Mouse (Mus musculus) hindbrain, embryonic 11.5 days (tissue): ENCODE measurements around the gene 9830107B12Rik. TPM values are rescaled to one million over a fixed set of nuclear protein-coding genes. Genes with fewer than 3 reads are reported as not detected.

Experiments used
- ATAC-seq: fragments of 200-750 bp; cut with Nextera tagmentation; 2 replicates; pipeline ENCODE4 v1.8.0; 2017; ENCODE audit warnings: mild to moderate bottlenecking, moderate TSS enrichment, moderate library complexity; ENCODE audit not compliant: low FRiP score
- DNase-seq: peaks from one replicate; pipeline ENCODE4 v3.0.0-alpha.2; 2015; ENCODE audit warnings: low spot score
- H3K27ac ChIP-seq: fragments of 300-500 bp; sonication (generic); 2 replicates; pipeline ENCODE4 v1.5.1; 2014; ENCODE audit warnings: mild to moderate bottlenecking, low read depth, low read length
- H3K27me3 ChIP-seq: fragments of 300-500 bp; sonication (generic); 2 replicates; pipeline ENCODE4 v1.6.1; 2014; ENCODE audit warnings: mild to moderate bottlenecking, low read length, moderate library complexity, mixed read lengths; ENCODE audit not compliant: control insufficient read depth, insufficient read depth
- H3K36me3 ChIP-seq: fragments of 300-500 bp; sonication (generic); 2 replicates; pipeline ENCODE4 v1.6.1; 2014; ENCODE audit warnings: mild to moderate bottlenecking, low read length, moderate library complexity, mixed read lengths; ENCODE audit not compliant: control insufficient read depth, insufficient read depth
- H3K4me1 ChIP-seq: fragments of 300-500 bp; sonication (generic); replicated peaks from 2 replicates; pipeline ENCODE4 v1.6.1; 2014; ENCODE audit warnings: low read length, mixed read lengths; ENCODE audit not compliant: control insufficient read depth, insufficient read depth
- H3K4me2 ChIP-seq: fragments of 300-500 bp; sonication (generic); replicated peaks from 2 replicates; pipeline ENCODE4 v1.6.1; 2014; ENCODE audit warnings: mild to moderate bottlenecking, low read depth, low read length
- H3K4me3 ChIP-seq: fragments of 300-500 bp; sonication (generic); 2 replicates; pipeline ENCODE4 v1.5.1; 2014; ENCODE audit warnings: low read depth, low read length
- H3K9ac ChIP-seq: fragments of 300-500 bp; sonication (generic); 2 replicates; pipeline ENCODE4 v1.6.1; 2014; ENCODE audit warnings: low read depth, low read length
- H3K9me3 ChIP-seq: fragments of 300-500 bp; sonication (generic); 2 replicates; pipeline ENCODE4 v1.6.1; 2016; ENCODE audit warnings: low read length; ENCODE audit not compliant: control insufficient read depth
- WGBS: fragments of 180-500 bp; shearing (Covaris S2); extraction: QIAGEN DNeasy Blood & Tissue Kit; methylation state at CpG from one replicate; pipeline ENCODE4 v1.1.7; 2014; 5-methylcytosine and 5-hydroxymethylcytosine counted together
- polyA plus RNA-seq: library from polyadenylated mRNA; unstranded; fragments of >200 nt; fragmentation: Nextera tagmentation; extraction: Ambion mirVana; gene quantifications from 2 replicates; pipeline ENCODE4 v1.2.1, GENCODE M21; 2014

9830107B12Rik gene
- polyA plus RNA-seq, 1 experiment from 2014 or later = not detected

DNA sequence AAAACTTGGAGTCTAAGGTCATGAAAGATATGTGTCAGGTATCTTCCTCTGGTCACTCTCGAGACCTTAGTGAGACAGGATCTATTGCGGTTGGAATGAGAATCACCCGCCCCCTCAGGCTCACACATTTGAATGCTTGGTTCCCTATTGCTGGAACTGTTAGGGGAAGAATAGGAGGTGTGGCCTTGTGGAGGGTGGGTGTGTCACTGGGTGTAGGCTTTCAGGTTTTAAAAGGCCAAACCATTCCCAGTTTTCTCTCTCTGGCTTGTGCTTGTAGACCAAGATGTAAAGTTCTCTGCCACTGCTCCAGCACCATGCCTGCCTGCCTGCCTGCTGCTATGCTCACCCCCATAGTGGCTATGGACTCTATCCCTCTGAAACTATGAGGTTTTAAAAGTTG, 65.4 kb downstream of the 9830107B12Rik start:
- H3K36me3 ChIP-seq = no peaks in the 10 kb centered on the region

More for the DNA sequence above, 65.4 kb downstream of the 9830107B12Rik start:
- H3K4me3 ChIP-seq = no peak overlapping the region
- no peak for DNase-seq
- H3K4me2 ChIP-seq = no peak overlapping the region
- ATAC-seq = no peak
- no peak overlapping the region for H3K27ac ChIP-seq
- H3K27me3 ChIP-seq = no peaks in the 10 kb centered on the region
- no peak overlapping the region for H3K9ac ChIP-seq
- H3K9me3 ChIP-seq = no peaks in the 10 kb centered on the region
- no peaks in the 10 kb centered on the region for H3K4me1 ChIP-seq
- 53% methylated on average over 3 of the region's 3 CpGs for WGBS

Other genes with a start within 250 kb of the 9830107B12Rik start
- gene Foxp4, start 221.6 kb downstream of the 9830107B12Rik start, polyA plus RNA-seq = 23.9 and 28.4 TPM in 2 replicates
- gene 1700122O11Rik, start 108.0 kb downstream of the 9830107B12Rik start, polyA plus RNA-seq = not detected in 2 replicates
- gene 1700067P10Rik, start 56.9 kb downstream of the 9830107B12Rik start, polyA plus RNA-seq = not detected in 2 replicates
- not detected in 2 replicates for gene A530064D06Rik, start 21.0 kb upstream of the 9830107B12Rik start, polyA plus RNA-seq
- gene Trem1, start 86.5 kb upstream of the 9830107B12Rik start, polyA plus RNA-seq = 0.10 TPM in 1 of 2 replicates, not detected in the other
- gene Trem3, start 101.5 kb upstream of the 9830107B12Rik start, polyA plus RNA-seq = not detected in 2 replicates
- gene Treml4, start 118.0 kb upstream of the 9830107B12Rik start, polyA plus RNA-seq = 0.20 and 0.34 TPM in 2 replicates
- gene Treml2, start 153.2 kb upstream of the 9830107B12Rik start, polyA plus RNA-seq = 0.08 and 0.09 TPM in 2 replicates
- 0.04 TPM in 1 of 2 replicates, not detected in the other for gene B430306N03Rik, start 169.9 kb upstream of the 9830107B12Rik start, polyA plus RNA-seq
- gene Trem2, start 200.1 kb upstream of the 9830107B12Rik start, polyA plus RNA-seq = 3.0 and 3.6 TPM in 2 replicates
- gene Treml1, start 213.6 kb upstream of the 9830107B12Rik start, polyA plus RNA-seq = 2.2 and 3.1 TPM in 2 replicates